Mouse (Mus musculus) heart, postnatal 14 days (tissue): Measurements from ENCODE around the gene Clybl. TPM values are rescaled to one million over a fixed set of nuclear protein-coding genes. Genes with fewer than 3 reads are reported as not detected.

Experiments
- DNase-seq, 2 experiments: peaks; one replicate each; pipeline ENCODE4 v3.0.0; 2021 to 2022
- intact Hi-C: fragments of 180-260 bp; cut with DNase I; formaldehyde crosslinking; loops from one replicate; pipeline ENCODE4 v1.15.1; 2025
- total RNA-seq, 2 experiments: library from RNA; stranded (reverse); gene quantifications; 2 replicates each; pipeline ENCODE4 v1.2.3; 2021

Gene Clybl
- total RNA-seq, 2 experiments from 2014 or later: 103 to 116 TPM

- DNase-seq: no peak
- intact Hi-C loops: no loop called here
These were observed 270.1 kb downstream of the Clybl start for GRCm38 (mm10) chr14:122451551-122452145.

Other genes with a start within 250 kb of the Clybl start
- gene Gpr183, start 216.5 kb upstream of the Clybl start, total RNA-seq: under 1 TPM; 0.54 to 0.67 TPM
- gene Timm8a2, start 147.0 kb upstream of the Clybl start, total RNA-seq: not detected
- gene Tm9sf2, start 74.7 kb upstream of the Clybl start, total RNA-seq: 100 to 1,000 TPM; 111 to 112 TPM